Mouse (Mus musculus) E14TG2a.4 (cell line): ENCODE measurements around the gene Kif22.

Experiments
- CTCF ChIP-seq: conservative IDR thresholded peaks from 2 replicates; pipeline ENCODE4 v1.5.1; 2014; ENCODE audit warnings: low read length
- NANOG ChIP-seq: IDR thresholded peaks from 2 replicates; pipeline ENCODE4 v1.6.1; 2014; ENCODE audit warnings: borderline replicate concordance, low read length, mixed read lengths

DNA sequence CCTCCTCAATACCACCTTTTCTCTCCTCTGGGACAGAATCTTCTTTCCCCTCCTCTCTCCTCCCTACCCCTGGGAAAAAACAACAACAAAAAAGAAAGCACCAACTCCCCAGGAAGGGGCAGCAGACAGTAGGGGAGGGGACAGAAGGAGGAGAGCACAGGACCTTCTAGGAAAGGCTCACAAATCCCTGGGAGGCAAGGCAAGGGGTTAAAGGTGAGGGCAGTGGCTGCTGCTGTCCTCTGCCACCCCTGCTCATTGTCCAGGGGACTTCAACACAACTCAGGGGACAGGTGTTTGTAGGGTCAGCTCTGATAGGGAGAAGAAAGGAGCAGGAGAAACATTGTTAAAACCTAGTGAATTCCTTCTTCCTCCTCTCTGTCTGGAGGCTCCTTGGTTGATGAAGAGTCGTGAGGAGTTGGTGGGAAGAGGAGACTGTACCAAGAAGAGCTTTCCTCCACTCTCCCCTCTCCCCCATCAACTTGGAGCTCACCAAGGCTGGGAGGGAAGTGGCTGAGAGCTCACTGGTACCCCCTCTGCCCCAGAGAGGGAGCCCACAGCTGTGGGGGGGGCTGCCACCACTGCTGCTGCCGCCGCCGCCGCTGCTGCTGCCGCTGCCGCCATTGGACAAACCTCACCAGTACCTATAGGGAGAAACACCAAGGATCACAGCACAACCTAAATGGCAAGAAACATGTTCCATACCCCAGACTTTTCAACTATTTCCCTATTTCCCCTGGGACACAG, 19.6 kb downstream of the Kif22 start:
- TF ChIP-seq CTCF: no peak
- TF ChIP-seq NANOG: no peak
